Mouse (Mus musculus) layer of hippocampus, adult 2 months (tissue): ENCODE results near the gene Krt14. TPM values are rescaled to one million over a fixed set of nuclear protein-coding genes. Genes with fewer than 3 reads are reported as not detected.
"Not testable (repeated sequence)": the region's sequence is repeated elsewhere in the genome, so short reads cannot be mapped to it uniquely, and the experiment has no call there.

Experiments used
- DNase-seq, 2 experiments: peaks; one replicate each; pipeline ENCODE4 v3.0.0; 2022; ENCODE audit warnings: low spot score in 2 of 2
- H3K27ac ChIP-seq: fragments of 200-600 bp; 2 replicates; pipeline ENCODE4 v1.8.1; 2022
- H3K4me3 ChIP-seq: fragments of 200-600 bp; 2 replicates; pipeline ENCODE4 v1.8.1; 2022; ENCODE audit warnings: mild to moderate bottlenecking
- CTCF ChIP-seq: fragments of 200-600 bp; conservative IDR thresholded peaks from 2 replicates; pipeline ENCODE4 v1.8.1; 2022; ENCODE audit warnings: antibody characterized with exemption, mild to moderate bottlenecking, moderate library complexity
- long read RNA-seq, 2 experiments: library from polyadenylated mRNA; stranded (forward); transcript quantifications; one replicate each; pipeline ENCODE4 v2.0.0; 2021; ENCODE audit warnings: borderline mapping rate in 2 of 2
- total RNA-seq, 2 experiments: library from RNA; stranded (reverse); gene quantifications; 2 replicates each; pipeline ENCODE4 v1.2.3; 2021

Krt14 gene
- total RNA-seq: not detected
- long read RNA-seq, experiment 1: 0 reads
- long read RNA-seq, experiment 2: 0 reads

- no peak for DNase-seq
- TF ChIP-seq CTCF: no peak
- no peak within 1 kb of the TSS for H3K27ac ChIP-seq
Measured at GRCm38 (mm10) chr11:100207498-100207897, at the start of gene Krt14. Gene Krt14, minus strand, starts transcription at chr11:100207548.

DNA sequence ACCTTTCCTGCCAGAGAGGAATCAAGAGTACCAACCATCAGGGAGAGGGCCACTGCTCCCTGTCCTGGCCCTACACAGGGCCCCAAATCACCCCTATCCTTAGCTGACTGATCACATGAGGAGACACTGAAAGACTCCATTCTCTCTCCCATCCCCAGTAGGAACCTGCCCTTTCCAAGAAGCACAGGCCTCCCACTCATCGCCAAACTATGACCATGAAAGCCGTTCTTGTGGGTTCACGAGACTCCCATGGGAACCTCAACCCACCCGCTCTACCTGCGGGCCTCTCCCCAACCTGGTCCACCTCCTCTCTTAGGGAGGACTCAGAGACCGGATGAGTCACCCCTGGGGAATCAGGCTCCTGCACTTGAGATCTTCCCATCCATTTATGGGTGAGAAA is 48.2 kb upstream of the Krt14 start:
- DNase-seq: no peak
- no peak overlapping the region for H3K27ac ChIP-seq

More at GRCm38 (mm10) chr11:100207498-100207897, at the start of gene Krt14:
- H3K4me3 ChIP-seq: no peak within 1 kb of the TSS

GRCm38 (mm10) chr11:100254360-100255090 is 47.2 kb upstream of the Krt14 start:
- TF ChIP-seq CTCF: no peak
- Histone ChIP-seq H3K4me3 (no peak overlapping the region), H3K27ac (no peak overlapping the region)
- no peak for DNase-seq

More for the DNA sequence above, 48.2 kb upstream of the Krt14 start:
- H3K4me3 ChIP-seq: no peak overlapping the region
- no peak for TF ChIP-seq CTCF

DNA sequence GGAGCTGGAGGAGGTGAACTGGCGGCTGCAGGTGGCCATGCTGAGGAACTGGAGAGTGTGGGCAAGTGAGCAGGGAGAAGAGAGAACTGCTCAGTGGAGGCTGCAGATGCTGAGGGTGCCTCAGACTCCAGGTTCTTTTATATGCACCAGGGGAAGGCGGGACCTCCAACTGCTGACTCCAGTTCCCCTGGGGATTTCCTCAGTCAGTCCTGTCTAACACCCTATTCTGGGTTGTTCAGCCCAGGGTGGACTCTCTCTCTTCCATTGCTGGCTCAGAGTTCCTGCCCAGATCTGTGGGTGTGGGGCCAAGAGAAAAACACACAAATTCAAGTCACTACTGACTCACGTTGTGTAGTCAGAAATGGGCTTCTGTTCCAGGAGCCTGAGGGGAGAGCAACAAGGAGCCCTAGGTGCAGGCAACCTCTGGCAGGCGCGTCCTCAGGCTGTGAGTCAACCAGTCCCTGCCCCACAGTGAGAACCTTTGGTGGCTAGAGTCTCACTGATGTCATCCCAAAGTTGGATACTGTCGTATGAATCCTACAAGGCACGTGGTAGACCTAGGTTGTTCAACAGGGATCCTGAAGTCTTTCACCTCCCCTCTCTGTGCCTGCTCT is 41.6 kb upstream of the Krt14 start, which contains the start of gene Krt16:
TSS of gene Krt16 (minus strand) at position 51 of the 614 bp plus-strand sequence.
- DNase-seq: no peak
- TF ChIP-seq CTCF: no peak
- no peak within 1 kb of the TSS for H3K4me3 ChIP-seq
- H3K27ac ChIP-seq: no peak within 1 kb of the TSS

DNA sequence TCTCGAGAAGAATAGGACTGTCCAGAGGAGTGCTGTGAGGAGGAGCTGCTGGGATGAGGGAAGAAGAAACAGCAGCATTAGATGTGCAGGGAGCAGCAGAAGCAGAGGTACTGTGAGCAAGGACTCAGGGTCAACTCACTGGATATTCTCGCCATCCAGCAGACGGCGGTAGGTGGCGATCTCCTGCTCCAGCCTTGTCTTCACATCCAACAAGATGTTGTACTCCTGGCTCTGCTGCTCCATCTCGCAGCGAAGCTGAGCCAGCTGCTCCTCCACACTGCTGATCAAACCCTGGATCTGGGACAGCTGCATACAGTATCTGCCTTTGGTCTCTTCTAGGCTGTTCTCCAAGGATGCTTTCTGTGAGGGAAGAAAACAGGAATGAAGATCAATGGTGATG is 39.1 kb upstream of the Krt14 start:
- not testable (repeated sequence) for H3K27ac ChIP-seq, DNase-seq, H3K4me3 ChIP-seq

DNA sequence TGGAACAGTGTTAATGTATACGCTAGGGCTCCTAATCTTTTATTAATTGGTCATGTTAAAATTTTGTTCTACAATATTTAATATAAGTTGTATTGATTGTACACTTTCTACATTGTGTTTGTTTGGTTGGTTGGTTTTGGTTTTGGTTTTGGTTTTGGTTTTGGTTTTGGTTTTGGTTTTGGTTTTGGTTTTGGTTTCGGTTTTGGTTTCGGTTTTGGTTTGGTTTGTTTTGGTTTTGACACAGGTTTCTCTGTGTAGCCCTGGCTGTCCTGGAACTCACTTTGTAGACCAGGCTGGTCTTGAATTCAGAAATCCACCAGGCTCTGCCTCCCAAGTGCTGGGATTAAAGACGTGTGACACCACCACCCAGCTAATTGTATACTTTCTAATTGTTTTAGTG is 32.9 kb upstream of the Krt14 start:
- H3K27ac ChIP-seq, DNase-seq, H3K4me3 ChIP-seq: not testable (repeated sequence)

DNA sequence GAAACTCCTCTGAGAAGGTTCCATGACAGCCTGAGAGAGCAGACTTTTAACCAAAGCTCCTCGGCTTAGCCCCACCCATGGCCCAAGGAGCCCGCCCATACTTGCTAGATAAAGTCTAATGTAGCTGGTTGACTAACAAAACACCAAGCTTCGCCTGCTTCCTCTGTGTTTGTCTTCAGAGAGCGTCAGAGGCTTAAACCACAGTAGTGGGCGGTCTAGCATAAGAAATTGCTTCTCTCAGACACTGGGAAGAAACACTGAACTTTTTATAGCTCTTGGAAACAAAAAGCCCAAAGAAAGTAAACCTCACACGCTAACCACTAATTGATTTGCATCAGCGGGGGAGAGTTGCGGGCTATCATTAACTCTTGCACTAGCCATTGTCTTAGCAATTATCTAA is 14.4 kb upstream of the Krt14 start:
- Histone ChIP-seq H3K27ac (no peak overlapping the region), H3K4me3 (no peak overlapping the region)
- DNase-seq: no peak
- TF ChIP-seq CTCF: no peak

- no peak overlapping the region for H3K4me3 ChIP-seq
- H3K27ac ChIP-seq: no peak overlapping the region
- no peak for DNase-seq
- no peak for TF ChIP-seq CTCF
Measured at GRCm38 (mm10) chr11:100219304-100219703, 12.0 kb upstream of the Krt14 start.

DNA sequence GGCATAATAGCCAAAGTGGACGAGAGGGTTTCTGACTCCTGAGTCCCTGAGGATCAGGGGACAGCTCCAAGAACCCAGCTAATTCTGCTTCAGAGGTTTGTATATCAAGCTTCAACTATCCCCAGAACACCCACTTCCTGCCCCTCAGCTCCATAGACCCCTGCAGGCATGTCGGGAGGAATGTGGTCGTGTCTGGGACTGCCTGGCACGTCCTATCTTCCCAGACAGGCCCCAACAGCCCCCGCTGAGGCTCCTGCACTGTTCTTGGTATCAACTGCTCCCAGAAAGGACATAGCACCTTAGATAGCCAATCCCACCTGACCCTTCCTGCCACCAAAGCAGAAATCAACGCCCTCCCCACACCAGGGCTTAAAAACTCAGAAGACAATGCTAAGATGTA is 1.2 kb upstream of the Krt14 start:
- TF ChIP-seq CTCF: no peak
- Histone ChIP-seq H3K4me3 (no peak overlapping the region), H3K27ac (no peak overlapping the region)
- DNase-seq: no peak

DNA sequence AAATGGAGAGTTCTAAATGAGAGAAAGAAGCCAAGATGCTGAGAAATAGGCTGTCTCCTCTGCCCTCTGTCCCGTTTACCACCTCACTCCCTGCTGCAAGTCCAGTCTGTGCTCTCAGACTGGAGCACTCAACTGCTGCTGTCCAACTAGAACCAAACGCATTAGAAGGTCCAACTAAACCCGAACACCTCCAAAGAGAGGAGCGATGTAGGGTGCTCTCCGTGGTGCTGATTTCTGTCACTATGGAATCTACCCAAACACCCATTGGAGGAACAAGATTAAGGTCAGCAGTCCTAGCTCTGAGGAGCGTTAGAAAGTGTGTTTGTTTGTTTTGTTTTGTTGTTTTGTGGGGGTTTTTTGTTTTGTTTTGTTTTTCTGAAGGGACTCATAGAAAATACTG is 3.9 kb downstream of the Krt14 start:
- no peak for TF ChIP-seq CTCF
- DNase-seq: no peak

GRCm38 (mm10) chr11:100202906-100203305 is 4.4 kb downstream of the Krt14 start:
- H3K27ac ChIP-seq: no peak overlapping the region
- TF ChIP-seq CTCF: no peak
- no peak overlapping the region for H3K4me3 ChIP-seq
- no peak for DNase-seq

More for the DNA sequence above, 3.9 kb downstream of the Krt14 start:
- Histone ChIP-seq H3K4me3 (no peak overlapping the region), H3K27ac (no peak overlapping the region)

DNA sequence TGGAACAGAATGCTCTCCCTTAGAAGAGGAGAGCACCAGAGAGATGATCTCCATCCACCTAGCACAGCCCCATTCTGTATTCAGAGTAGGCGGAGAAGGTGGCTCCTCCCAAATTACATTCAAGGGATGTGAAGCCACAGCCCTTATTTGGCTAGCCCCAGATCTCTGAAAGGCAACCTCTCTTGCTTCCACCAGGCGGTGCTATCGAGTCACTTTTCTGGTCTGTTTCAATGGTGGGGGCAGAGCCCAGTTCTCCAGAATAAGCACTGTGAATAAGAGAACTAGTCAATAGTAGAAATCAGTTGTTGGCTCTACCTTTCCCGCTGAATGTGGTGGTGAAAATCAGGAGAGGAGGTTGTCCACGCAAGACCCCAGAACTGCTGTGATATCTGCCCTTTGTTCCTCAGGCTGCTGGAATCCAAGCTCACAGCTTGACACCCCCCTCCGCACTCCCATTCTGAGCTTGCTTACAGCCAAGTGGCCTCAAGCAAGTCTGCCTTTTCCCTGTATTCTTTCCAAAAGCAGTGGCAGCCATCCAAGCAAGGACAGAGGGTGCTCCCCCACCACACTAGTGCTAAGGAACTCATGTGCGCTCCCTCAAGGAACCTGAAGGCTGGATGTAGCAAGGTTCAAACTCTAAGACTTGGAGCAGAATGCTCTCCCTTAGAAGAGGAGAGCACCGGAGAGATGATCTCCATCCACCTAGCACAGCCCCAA is 7.1 kb downstream of the Krt14 start:
- DNase-seq: peak; percentile 15 to 62
- TF ChIP-seq CTCF: peak; percentile 80

DNA sequence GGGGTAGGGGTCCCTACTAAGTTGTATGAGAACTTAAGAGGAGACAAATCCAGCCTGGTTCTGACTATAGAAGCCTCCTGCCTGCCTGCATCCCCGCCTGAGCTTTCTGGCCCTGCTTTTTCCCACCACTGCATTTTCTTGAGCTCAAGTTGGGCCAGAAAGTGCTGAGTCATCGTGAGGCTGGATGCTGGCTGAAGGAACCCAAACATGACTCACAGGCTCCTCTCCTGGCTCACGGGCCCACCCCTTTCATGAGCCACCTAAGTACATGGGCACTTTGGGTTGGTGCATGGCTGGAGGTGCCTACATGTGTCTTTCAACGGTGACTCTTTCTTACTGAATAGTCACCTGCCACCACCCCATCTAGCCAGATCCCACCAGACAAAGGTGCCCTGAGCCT is 8.7 kb downstream of the Krt14 start:
- DNase-seq: peak; percentile 15 to 26
- no peak overlapping the region for H3K4me3 ChIP-seq

More for the DNA sequence above, 7.1 kb downstream of the Krt14 start:
- Histone ChIP-seq H3K4me3 (no peak overlapping the region), H3K27ac (no peak overlapping the region)

More for the DNA sequence above, 8.7 kb downstream of the Krt14 start:
- no peak overlapping the region for H3K27ac ChIP-seq
- no peak for TF ChIP-seq CTCF
